Mouse (Mus musculus) cerebellum, adult 9-11 months (tissue): ENCODE measurements around the gene Asgr2.
A peak's percentile ranks its signal among the peaks of the same experiment; 100 is the strongest.
"Not testable (repeated sequence)": the region's sequence is repeated elsewhere in the genome, so short reads cannot be mapped to it uniquely, and the experiment has no call there.

Source experiments
- DNase-seq: peaks from one replicate; pipeline ENCODE4 v3.0.0; 2022

Gene Asgr2

DNA sequence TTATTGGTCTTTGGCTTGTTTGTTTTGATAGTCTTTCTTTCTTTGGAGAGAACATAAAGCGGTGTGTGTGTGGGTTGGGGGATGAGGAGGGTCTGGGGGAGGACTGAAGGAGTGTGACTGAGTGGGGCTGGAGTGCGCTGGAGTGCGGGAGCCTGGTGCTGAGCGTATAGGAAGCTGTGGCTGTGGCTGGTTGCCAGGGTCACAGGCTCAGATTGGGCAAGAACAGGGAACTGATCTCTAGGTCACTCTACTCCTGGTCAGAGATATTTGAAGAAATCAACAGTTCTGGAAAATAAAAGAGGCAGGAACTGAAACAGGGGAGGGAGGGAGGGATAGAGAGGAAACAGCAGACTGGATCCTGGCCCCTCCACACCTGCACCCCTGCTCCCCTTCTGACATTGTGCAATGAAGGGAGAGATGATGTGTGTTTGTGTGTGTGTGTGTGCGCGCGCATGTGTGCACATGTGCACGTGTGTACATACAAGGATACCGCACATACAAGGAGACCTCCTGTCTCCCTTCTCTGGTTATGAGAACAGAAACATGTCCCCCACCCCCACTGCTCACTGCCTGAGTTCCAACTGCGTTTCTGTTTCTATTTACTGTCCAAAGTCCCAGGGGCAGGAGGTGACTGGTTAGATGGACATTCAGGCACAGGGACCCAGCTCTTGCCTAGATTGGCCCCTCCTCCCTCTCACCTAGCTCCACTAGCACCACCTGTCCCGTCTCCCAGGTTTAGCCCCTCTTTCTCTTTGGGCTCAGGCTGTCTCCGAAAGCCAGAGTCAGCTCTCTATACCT, at the start of gene Asgr2:
Gene Asgr2, plus strand, starts transcription at position 659 of the 798 bp plus-strand sequence.
- no peak for DNase-seq

- DNase-seq = no peak
Observed at GRCm38 (mm10) chr11:70043665-70044064, 48.8 kb upstream of the Asgr2 start.

- no peak for DNase-seq
Observed at GRCm38 (mm10) chr11:70045435-70045834, 47.0 kb upstream of the Asgr2 start.

GRCm38 (mm10) chr11:70049366-70049765, 43.1 kb upstream of the Asgr2 start:
- no peak for DNase-seq

GRCm38 (mm10) chr11:70049816-70050215, 42.6 kb upstream of the Asgr2 start:
- DNase-seq = no peak

GRCm38 (mm10) chr11:70053156-70053555, 39.3 kb upstream of the Asgr2 start:
- DNase-seq = peak; percentile 44

GRCm38 (mm10) chr11:70053898-70054570, 38.4 kb upstream of the Asgr2 start, which contains the start of gene Asgr1:
Gene Asgr1, plus strand, starts transcription at chr11:70054085.
- no peak for DNase-seq

GRCm38 (mm10) chr11:70055618-70056214, 36.7 kb upstream of the Asgr2 start:
- peak; percentile 68 for DNase-seq

DNA sequence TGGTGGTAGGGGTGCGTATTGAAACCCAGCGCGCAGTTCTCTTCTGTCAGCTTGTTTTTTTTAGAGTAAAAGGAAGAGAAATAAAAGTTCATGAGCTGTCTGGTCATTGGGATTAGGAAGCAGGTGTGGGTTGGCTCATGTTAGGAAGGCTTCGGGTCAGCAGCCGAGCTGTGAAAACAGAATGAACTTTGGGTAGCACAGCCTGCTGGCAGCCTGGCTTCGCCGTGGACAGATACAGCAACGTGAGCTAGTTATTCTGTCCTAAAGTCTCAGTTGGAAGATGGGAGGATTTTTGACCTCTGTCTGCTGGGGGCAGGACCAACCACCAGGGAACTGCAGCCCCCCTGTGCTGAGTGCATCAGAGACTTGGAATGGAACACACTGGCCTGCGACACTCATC, 34.6 kb upstream of the Asgr2 start:
- DNase-seq = no peak

- DNase-seq = no peak
Observed at GRCm38 (mm10) chr11:70059930-70060329, 32.5 kb upstream of the Asgr2 start.

- no peak for DNase-seq
Observed at GRCm38 (mm10) chr11:70063053-70063452, 29.4 kb upstream of the Asgr2 start.

DNA sequence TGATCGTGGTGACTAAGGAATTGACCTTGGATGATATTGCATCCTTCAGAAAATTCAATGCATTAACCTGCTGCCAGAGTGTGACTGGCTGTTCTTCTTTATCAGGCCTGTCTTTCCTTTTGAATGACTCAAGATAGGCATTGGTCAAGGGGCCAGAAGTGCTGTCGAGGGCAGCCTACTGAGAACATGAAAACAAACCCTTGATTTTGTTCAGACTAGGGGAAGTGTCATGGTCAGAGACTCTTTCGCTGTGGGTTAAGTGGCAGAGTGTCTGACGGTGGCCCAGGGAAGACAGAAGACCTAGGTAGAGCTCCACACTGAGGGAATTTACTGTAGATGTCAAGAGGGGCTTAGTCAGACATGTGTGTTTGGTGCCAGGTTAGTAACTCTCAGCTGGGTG, 25.7 kb upstream of the Asgr2 start:
- DNase-seq = no peak

DNA sequence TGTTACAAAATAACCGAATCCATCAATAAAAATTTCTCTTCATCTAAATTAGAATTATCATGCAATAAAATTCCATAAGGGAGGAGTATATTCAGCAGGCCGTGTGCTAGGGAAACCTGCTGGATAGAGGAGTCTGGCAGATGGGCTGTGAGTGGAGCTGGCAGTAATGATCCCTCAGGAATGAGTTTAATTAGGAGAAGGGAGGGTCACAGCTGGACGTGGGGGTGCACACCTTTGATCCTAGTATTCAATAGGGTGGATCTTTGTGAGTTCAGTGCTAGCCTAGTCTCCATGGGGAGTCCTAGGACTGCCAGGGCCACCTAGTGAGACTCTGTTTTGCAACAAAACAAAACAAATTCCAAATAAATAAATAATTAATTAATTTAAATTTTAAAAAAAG, 24.2 kb upstream of the Asgr2 start:
- no peak for DNase-seq

- DNase-seq = no peak
Observed at GRCm38 (mm10) chr11:70070057-70070456, 22.4 kb upstream of the Asgr2 start.

DNA sequence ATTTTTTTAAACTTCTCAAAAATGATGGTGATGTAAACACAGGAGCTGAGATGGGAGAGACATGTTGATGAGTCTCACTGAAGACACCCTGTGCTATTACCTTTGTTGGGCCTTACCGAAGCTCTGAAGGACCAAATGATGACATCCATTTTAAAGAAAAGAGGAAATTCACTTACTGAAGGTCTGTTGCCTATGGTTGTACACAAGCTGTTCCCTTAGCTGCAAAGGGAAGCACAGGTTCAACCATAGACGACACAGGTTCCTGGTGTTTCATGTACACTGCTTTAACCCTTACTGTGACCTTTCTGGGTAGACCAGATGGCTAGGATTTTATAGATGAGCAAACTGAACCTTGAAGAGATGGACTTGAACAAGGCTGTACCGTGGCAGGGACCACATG, 21.8 kb upstream of the Asgr2 start:
- DNase-seq = not testable (repeated sequence)

GRCm38 (mm10) chr11:70074379-70075071, 17.9 kb upstream of the Asgr2 start:
- DNase-seq = peak; percentile 63

- no peak for DNase-seq
Observed at GRCm38 (mm10) chr11:70075581-70075980, 16.9 kb upstream of the Asgr2 start.

DNA sequence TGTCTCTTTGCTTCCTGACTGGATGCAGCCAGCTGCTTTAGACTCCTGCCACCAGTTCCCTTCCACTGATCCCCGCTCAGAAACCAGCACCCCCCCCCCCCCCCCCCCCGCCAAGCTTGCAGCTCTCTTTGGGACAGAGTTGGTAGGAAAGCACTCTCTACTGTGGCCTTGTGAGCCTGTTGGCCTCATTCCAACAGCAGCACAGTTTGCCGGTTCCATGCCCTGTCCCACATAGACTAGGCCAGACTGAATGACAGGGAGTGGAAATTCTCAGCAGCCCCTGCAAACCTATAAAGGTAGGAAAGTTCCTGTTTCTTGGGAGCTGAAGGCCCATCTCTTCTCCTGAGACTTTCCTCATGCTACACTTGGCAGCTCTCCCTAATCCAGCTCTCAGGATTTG, 15.0 kb upstream of the Asgr2 start:
- no peak for DNase-seq

DNA sequence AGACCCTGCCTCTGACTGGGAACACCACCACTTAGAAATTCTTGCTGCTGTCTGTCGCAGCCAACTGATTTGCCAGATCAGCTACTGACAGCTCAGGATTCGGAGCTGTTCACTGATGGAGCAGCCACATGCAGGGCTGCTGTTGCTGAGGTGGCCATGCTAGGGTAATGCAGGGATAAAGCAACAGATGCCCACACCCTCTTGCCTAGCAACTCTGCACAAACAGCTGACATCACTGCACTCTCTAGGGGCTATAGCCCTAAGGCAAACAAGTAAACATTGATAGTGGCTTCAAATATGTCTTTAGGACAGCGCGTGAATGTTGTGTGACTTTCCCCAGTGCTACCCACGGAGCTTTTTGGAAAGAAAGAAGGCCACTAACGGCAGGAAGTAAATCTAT, 13.3 kb upstream of the Asgr2 start:
- DNase-seq = no peak

DNA sequence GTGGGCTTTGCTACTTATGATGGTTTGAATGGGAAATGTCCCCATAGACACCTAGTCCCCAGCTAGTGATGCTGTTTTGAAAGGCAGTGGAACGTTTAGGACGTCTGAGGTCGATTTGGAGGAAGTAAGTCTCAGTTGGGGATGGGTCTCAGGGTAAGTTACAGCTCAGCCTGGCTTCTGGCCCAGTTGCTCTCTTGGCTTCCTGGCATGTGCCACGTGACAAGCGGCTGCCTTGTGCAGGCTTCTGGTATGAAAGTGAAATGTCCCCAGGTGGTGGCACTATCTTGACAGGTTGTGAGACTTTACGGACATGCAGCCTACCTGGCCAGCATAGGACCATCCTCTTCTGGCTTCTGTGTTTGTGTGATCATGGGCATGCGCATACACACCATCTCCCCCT, 12.5 kb upstream of the Asgr2 start:
- DNase-seq = no peak

GRCm38 (mm10) chr11:70080803-70081590, 11.4 kb upstream of the Asgr2 start:
- DNase-seq = no peak

- no peak for DNase-seq
Observed at GRCm38 (mm10) chr11:70084563-70084962, 7.9 kb upstream of the Asgr2 start.

- DNase-seq = no peak
Observed at GRCm38 (mm10) chr11:70097396-70097795, 5.0 kb downstream of the Asgr2 start.
